Mouse (Mus musculus): ENCODE results near the gene Hist1h3e. TPM values are rescaled to one million over a fixed set of nuclear protein-coding genes. Genes with fewer than 3 reads are reported as not detected.
A peak's percentile ranks its signal among the peaks of the same experiment; 100 is the strongest.
"Not testable (repeated sequence)": the region's sequence is repeated elsewhere in the genome, so short reads cannot be mapped to it uniquely, and the experiment has no call there.

Gene Hist1h3e
- polyA plus RNA-seq, 1 experiment from 2014 or later, result 10.3 TPM

- Histone ChIP-seq H3K36me3 (ENCODE audit: control insufficient read depth, insufficient read depth, low read length) (no peaks in the 10 kb centered on the region), H3K4me1 (ENCODE audit: control insufficient read depth, insufficient read depth, low read length) (peaks cover 20% of the 10 kb centered on the region; the same call in 1 of the 2 replicates), H3K4me2 (replicated peaks; ENCODE audit: low read depth, low read length) (no peak overlapping the region), H3K27ac (ENCODE audit: low read length) (no peak overlapping the region), H3K4me3 (ENCODE audit: low read depth, low read length) (no peak overlapping the region), H3K9me3 (ENCODE audit: control insufficient read depth, low read depth, low read length) (no peaks in the 10 kb centered on the region), H3K9ac (replicated peaks; ENCODE audit: low read depth, low read length) (no peak overlapping the region), H3K27me3 (ENCODE audit: control insufficient read depth, insufficient read depth, low read length) (no peaks in the 10 kb centered on the region)
- no peak for ATAC-seq (ENCODE audit: insufficient number of reproducible peaks, insufficient read depth, low FRiP score, low read depth)
- 88% methylated on average over 1 of the region's 1 CpGs for WGBS
Observed at GRCm38 (mm10) chr13:23577835-23578234, 15.7 kb upstream of the Hist1h3e start.

GRCm38 (mm10) chr13:23576906-23577639, 14.9 kb upstream of the Hist1h3e start:
- H3K4me3 ChIP-seq (ENCODE audit: low read depth, low read length), result peak overlapping the region; percentile 42
- 33% methylated on average over 6 of the region's 6 CpGs for WGBS
- H3K27me3 ChIP-seq (ENCODE audit: control insufficient read depth, insufficient read depth, low read length), result no peaks in the 10 kb centered on the region
- H3K9ac ChIP-seq (replicated peaks; ENCODE audit: low read depth, low read length), result peak overlapping the region; percentile 69
- H3K27ac ChIP-seq (ENCODE audit: low read length), result peak overlapping the region; percentile 84
- H3K4me1 ChIP-seq (ENCODE audit: control insufficient read depth, insufficient read depth, low read length), result peaks cover 12% of the 10 kb centered on the region; the same call in 1 of the 2 replicates
- ATAC-seq (ENCODE audit: insufficient number of reproducible peaks, insufficient read depth, low FRiP score, low read depth), result no peak
- H3K36me3 ChIP-seq (ENCODE audit: control insufficient read depth, insufficient read depth, low read length), result no peaks in the 10 kb centered on the region
- no peaks in the 10 kb centered on the region for H3K9me3 ChIP-seq (ENCODE audit: control insufficient read depth, low read depth, low read length)
- H3K4me2 ChIP-seq (replicated peaks; ENCODE audit: low read depth, low read length), result peak overlapping the region; percentile 60

GRCm38 (mm10) chr13:23576351-23576881, 14.2 kb upstream of the Hist1h3e start:
- H3K36me3 ChIP-seq (ENCODE audit: control insufficient read depth, insufficient read depth, low read length), result no peaks in the 10 kb centered on the region
- peaks cover 10% of the 10 kb centered on the region; the same call in 1 of the 2 replicates for H3K4me1 ChIP-seq (ENCODE audit: control insufficient read depth, insufficient read depth, low read length)
- no peaks in the 10 kb centered on the region for H3K27me3 ChIP-seq (ENCODE audit: control insufficient read depth, insufficient read depth, low read length)
- peak overlapping the region; percentile 42 for H3K4me3 ChIP-seq (ENCODE audit: low read depth, low read length)
- H3K27ac ChIP-seq (ENCODE audit: low read length), result peak overlapping the region; percentile 84
- peak overlapping the region; percentile 60 for H3K4me2 ChIP-seq (replicated peaks; ENCODE audit: low read depth, low read length)
- H3K9me3 ChIP-seq (ENCODE audit: control insufficient read depth, low read depth, low read length), result no peaks in the 10 kb centered on the region
- H3K9ac ChIP-seq (replicated peaks; ENCODE audit: low read depth, low read length), result peak overlapping the region; percentile 69
- whole genome bisulfite sequencing, result 4% methylated on average over 7 of the region's 7 CpGs
- ATAC-seq (ENCODE audit: insufficient number of reproducible peaks, insufficient read depth, low FRiP score, low read depth), result no peak

- not testable (repeated sequence) for H3K27me3 ChIP-seq (ENCODE audit: control insufficient read depth, insufficient read depth, low read length); ATAC-seq (ENCODE audit: insufficient number of reproducible peaks, insufficient read depth, low FRiP score, low read depth); H3K36me3 ChIP-seq (ENCODE audit: control insufficient read depth, insufficient read depth, low read length); H3K9me3 ChIP-seq (ENCODE audit: control insufficient read depth, low read depth, low read length)
- peak overlapping the region; percentile 84 for H3K27ac ChIP-seq (ENCODE audit: low read length)
- WGBS, result 1% methylated on average over 8 of the region's 40 CpGs
- peaks cover 10% of the 10 kb centered on the region; the same call in 1 of the 2 replicates for H3K4me1 ChIP-seq (ENCODE audit: control insufficient read depth, insufficient read depth, low read length)
- peak overlapping the region; percentile 60 for H3K4me2 ChIP-seq (replicated peaks; ENCODE audit: low read depth, low read length)
- peak overlapping the region; percentile 69 for H3K9ac ChIP-seq (replicated peaks; ENCODE audit: low read depth, low read length)
- peak overlapping the region; percentile 42 for H3K4me3 ChIP-seq (ENCODE audit: low read depth, low read length)
Observed at GRCm38 (mm10) chr13:23575864-23576313, 13.7 kb upstream of the Hist1h3e start.

GRCm38 (mm10) chr13:23575271-23575851, 13.2 kb upstream of the Hist1h3e start, which contains the start of gene Hist1h3d:
TSS of gene Hist1h3d (plus strand) at chr13:23575763.
- Histone ChIP-seq H3K27me3 (ENCODE audit: control insufficient read depth, insufficient read depth, low read length) (no peaks in the 10 kb centered on the region), H3K36me3 (ENCODE audit: control insufficient read depth, insufficient read depth, low read length) (no peaks in the 10 kb centered on the region), H3K4me1 (ENCODE audit: control insufficient read depth, insufficient read depth, low read length) (peaks cover 7% of the 10 kb centered on the region; the same call in 1 of the 2 replicates), H3K4me3 (ENCODE audit: low read depth, low read length) (peak within 1 kb of the TSS; percentile 42), H3K27ac (ENCODE audit: low read length) (peak within 1 kb of the TSS; percentile 89), H3K9ac (replicated peaks; ENCODE audit: low read depth, low read length) (peak within 1 kb of the TSS; percentile 69), H3K4me2 (replicated peaks; ENCODE audit: low read depth, low read length) (peak within 1 kb of the TSS; percentile 60), H3K9me3 (ENCODE audit: control insufficient read depth, low read depth, low read length) (no peaks in the 10 kb centered on the region)
- under 1% methylated on average over 18 of the region's 18 CpGs for WGBS
- ATAC-seq (ENCODE audit: insufficient number of reproducible peaks, insufficient read depth, low FRiP score, low read depth), result peak; percentile 66

- Histone ChIP-seq H3K27ac (ENCODE audit: low read length) (peak overlapping the region; percentile 94), H3K4me2 (replicated peaks; ENCODE audit: low read depth, low read length) (peak overlapping the region; percentile 60), H3K4me3 (ENCODE audit: low read depth, low read length) (peak overlapping the region; percentile 42), H3K9ac (replicated peaks; ENCODE audit: low read depth, low read length) (peak overlapping the region; percentile 42; the same call in 1 of the 2 replicates)
- not testable (repeated sequence) for H3K4me1 ChIP-seq (ENCODE audit: control insufficient read depth, insufficient read depth, low read length); H3K9me3 ChIP-seq (ENCODE audit: control insufficient read depth, low read depth, low read length); ATAC-seq (ENCODE audit: insufficient number of reproducible peaks, insufficient read depth, low FRiP score, low read depth); H3K27me3 ChIP-seq (ENCODE audit: control insufficient read depth, insufficient read depth, low read length); H3K36me3 ChIP-seq (ENCODE audit: control insufficient read depth, insufficient read depth, low read length)
- WGBS, result 0% methylated on average over 5 of the region's 39 CpGs
Observed at GRCm38 (mm10) chr13:23574546-23575170, 12.5 kb upstream of the Hist1h3e start.

- H3K4me3 ChIP-seq (ENCODE audit: low read depth, low read length), result peak within 1 kb of the TSS; percentile 42
- H3K4me1 ChIP-seq (ENCODE audit: control insufficient read depth, insufficient read depth, low read length); H3K9me3 ChIP-seq (ENCODE audit: control insufficient read depth, low read depth, low read length); H3K27me3 ChIP-seq (ENCODE audit: control insufficient read depth, insufficient read depth, low read length); H3K36me3 ChIP-seq (ENCODE audit: control insufficient read depth, insufficient read depth, low read length): not testable (repeated sequence)
- peak; percentile 92 for ATAC-seq (ENCODE audit: insufficient number of reproducible peaks, insufficient read depth, low FRiP score, low read depth)
- H3K9ac ChIP-seq (replicated peaks; ENCODE audit: low read depth, low read length), result peak within 1 kb of the TSS; percentile 42
- H3K4me2 ChIP-seq (replicated peaks; ENCODE audit: low read depth, low read length), result peak within 1 kb of the TSS; percentile 60
- peak within 1 kb of the TSS; percentile 94 for H3K27ac ChIP-seq (ENCODE audit: low read length)
- WGBS, result under 1% methylated on average over 33 of the region's 42 CpGs
Observed at GRCm38 (mm10) chr13:23573898-23574524, 11.8 kb upstream of the Hist1h3e start, which contains the start of the genes Hist1h2bf and Hist1h2ad. TSS of gene Hist1h2bf (minus strand) at chr13:23574196. TSS of gene Hist1h2ad (plus strand) at chr13:23574381.
